Mouse (Mus musculus) liver, embryonic 11.5 days (tissue): Measurements from ENCODE around the gene Gnb3. TPM values are rescaled to one million over a fixed set of nuclear protein-coding genes. Genes with fewer than 3 reads are reported as not detected.
A peak's percentile ranks its signal among the peaks of the same experiment; 100 is the strongest.
"Not testable (repeated sequence)": the region's sequence is repeated elsewhere in the genome, so short reads cannot be mapped to it uniquely, and the experiment has no call there.

Source experiments
- ATAC-seq: fragments of 200-750 bp; cut with Nextera tagmentation; replicated peaks from 2 replicates; pipeline ENCODE4 v1.8.0; 2017; ENCODE audit warnings: moderate number of reproducible peaks, mild to moderate bottlenecking, moderate TSS enrichment, moderate library complexity; ENCODE audit not compliant: low FRiP score
- DNase-seq: peaks from one replicate; pipeline ENCODE4 v3.0.0-alpha.2; 2017; ENCODE audit warnings: low spot score
- H3K27ac ChIP-seq: fragments of 300-500 bp; sonication (generic); 2 replicates; pipeline ENCODE4 v1.5.1; 2014; ENCODE audit warnings: mild to moderate bottlenecking, low read depth, low read length, control low read depth
- H3K27me3 ChIP-seq: fragments of 300-500 bp; sonication (generic); replicated peaks from 2 replicates; pipeline ENCODE4 v1.6.1; 2014; ENCODE audit warnings: low read length, mixed read lengths; ENCODE audit not compliant: control insufficient read depth, insufficient read depth
- H3K36me3 ChIP-seq: fragments of 300-500 bp; sonication (generic); 2 replicates; pipeline ENCODE4 v1.6.1; 2014; ENCODE audit warnings: mild to moderate bottlenecking, low read length, moderate library complexity, mixed read lengths; ENCODE audit not compliant: control insufficient read depth, insufficient read depth
- H3K4me1 ChIP-seq: fragments of 300-500 bp; sonication (generic); replicated peaks from 2 replicates; pipeline ENCODE4 v1.6.1; 2014; ENCODE audit warnings: low read length, mixed read lengths; ENCODE audit not compliant: control insufficient read depth, insufficient read depth
- H3K4me2 ChIP-seq: fragments of 300-500 bp; sonication (generic); 2 replicates; pipeline ENCODE4 v1.6.1; 2014; ENCODE audit warnings: mild to moderate bottlenecking, control low read depth, moderate library complexity
- H3K4me3 ChIP-seq: fragments of 300-500 bp; sonication (generic); 2 replicates; pipeline ENCODE4 v1.5.1; 2014; ENCODE audit warnings: low read depth, low read length, control low read depth
- H3K9ac ChIP-seq: fragments of 300-500 bp; sonication (generic); 2 replicates; pipeline ENCODE4 v1.6.1; 2014; ENCODE audit warnings: low read depth, low read length, control low read depth
- H3K9me3 ChIP-seq: fragments of 300-500 bp; sonication (generic); 2 replicates; pipeline ENCODE4 v1.6.1; 2016; ENCODE audit warnings: low read length, inconsistent platforms, mixed read lengths; ENCODE audit not compliant: control insufficient read depth
- WGBS: fragments of 180-500 bp; shearing (Covaris S2); extraction: QIAGEN DNeasy Blood & Tissue Kit; methylation state at CpG from one replicate; pipeline ENCODE4 v1.1.7; 2014; 5-methylcytosine and 5-hydroxymethylcytosine counted together
- polyA plus RNA-seq: library from polyadenylated mRNA; unstranded; fragments of >200 nt; fragmentation: Nextera tagmentation; extraction: Ambion mirVana; gene quantifications from 2 replicates; pipeline ENCODE4 v1.2.1, GENCODE M21; 2014

The Gnb3 gene
- polyA plus RNA-seq, 1 experiment from 2014 or later: 0.29 TPM

- Histone ChIP-seq H3K4me2 (peak overlapping the region; percentile 79), H3K9me3 (no peaks in the 10 kb centered on the region), H3K9ac (peak overlapping the region; percentile 54), H3K27ac (peak overlapping the region; percentile 83), H3K4me3 (peak overlapping the region; percentile 47), H3K27me3 (no peaks in the 10 kb centered on the region), H3K4me1 (peaks cover 32% of the 10 kb centered on the region), H3K36me3 (peaks cover 8% of the 10 kb centered on the region)
- peak; percentile 90 for DNase-seq
- 2% methylated on average over 34 of the region's 34 CpGs for WGBS
- ATAC-seq: peak; percentile 64
Measured at GRCm38 (mm10) chr6:124805341-124806321, 34.4 kb downstream of the Gnb3 start.

GRCm38 (mm10) chr6:124804341-124804740 lies 35.7 kb downstream of the Gnb3 start:
- H3K36me3 ChIP-seq: no peaks in the 10 kb centered on the region
- H3K4me2 ChIP-seq: no peak overlapping the region
- no peak overlapping the region for H3K4me3 ChIP-seq
- 79% methylated on average over 3 of the region's 3 CpGs for WGBS
- no peaks in the 10 kb centered on the region for H3K9me3 ChIP-seq
- no peaks in the 10 kb centered on the region for H3K27me3 ChIP-seq
- no peak overlapping the region for H3K9ac ChIP-seq
- ATAC-seq: no peak
- no peak overlapping the region for H3K27ac ChIP-seq
- no peak for DNase-seq
- H3K4me1 ChIP-seq: peaks cover 20% of the 10 kb centered on the region

- H3K4me2 ChIP-seq, ATAC-seq, H3K36me3 ChIP-seq, H3K27me3 ChIP-seq, H3K4me3 ChIP-seq, H3K9ac ChIP-seq, H3K9me3 ChIP-seq, H3K27ac ChIP-seq, DNase-seq: not testable (repeated sequence)
- 88% methylated on average over 4 of the region's 4 CpGs for WGBS
- H3K4me1 ChIP-seq: peaks cover 20% of the 10 kb centered on the region
Measured at GRCm38 (mm10) chr6:124803691-124804090, 36.4 kb downstream of the Gnb3 start.

- 65% methylated on average over 3 of the region's 3 CpGs for WGBS
- Histone ChIP-seq H3K4me2 (no peak overlapping the region; the same call in 1 of the 2 replicates), H3K27me3 (no peaks in the 10 kb centered on the region), H3K4me3 (no peak overlapping the region), H3K4me1 (peaks cover 18% of the 10 kb centered on the region), H3K27ac (no peak overlapping the region), H3K9ac (no peak overlapping the region), H3K36me3 (no peaks in the 10 kb centered on the region), H3K9me3 (no peaks in the 10 kb centered on the region)
- no peak for DNase-seq
- ATAC-seq: no peak
Measured at GRCm38 (mm10) chr6:124803061-124803460, 37.0 kb downstream of the Gnb3 start.

GRCm38 (mm10) chr6:124802400-124802799 lies 37.7 kb downstream of the Gnb3 start:
- Histone ChIP-seq H3K9ac (peak overlapping the region; percentile 55), H3K4me1 (peaks cover 13% of the 10 kb centered on the region), H3K4me3 (peak overlapping the region; percentile 28), H3K27ac (peak overlapping the region; percentile 77), H3K4me2 (peak overlapping the region; percentile 65)
- not testable (repeated sequence) for DNase-seq, H3K36me3 ChIP-seq, H3K27me3 ChIP-seq, H3K9me3 ChIP-seq
- 13% methylated on average over 4 of the region's 9 CpGs for WGBS
- peak; percentile 47 for ATAC-seq

- no peak for ATAC-seq
- Histone ChIP-seq H3K27me3 (no peaks in the 10 kb centered on the region), H3K27ac (peak overlapping the region; percentile 34; the same call in 1 of the 2 replicates), H3K4me1 (0 out of 2 replicates have a peak, but pooled peaks cover 5% of the 10 kb centered on the region), H3K36me3 (no peaks in the 10 kb centered on the region), H3K9ac (no peak overlapping the region), H3K9me3 (no peaks in the 10 kb centered on the region), H3K4me3 (no peak overlapping the region), H3K4me2 (no peak overlapping the region)
- WGBS: 90% methylated on average over 2 of the region's 2 CpGs
- DNase-seq: no peak
Measured at GRCm38 (mm10) chr6:124796200-124796599, 43.9 kb downstream of the Gnb3 start.

- DNase-seq: no peak
- Histone ChIP-seq H3K4me2 (no peak overlapping the region), H3K4me3 (no peak overlapping the region), H3K36me3 (no peaks in the 10 kb centered on the region), H3K9me3 (no peaks in the 10 kb centered on the region), H3K27ac (peak overlapping the region; percentile 34; the same call in 1 of the 2 replicates), H3K9ac (no peak overlapping the region), H3K27me3 (no peaks in the 10 kb centered on the region), H3K4me1 (0 out of 2 replicates have a peak, but pooled peaks cover 5% of the 10 kb centered on the region)
- ATAC-seq: no peak
- WGBS: 81% methylated on average over 4 of the region's 4 CpGs
Measured at GRCm38 (mm10) chr6:124795781-124796180, 44.3 kb downstream of the Gnb3 start.

- Histone ChIP-seq H3K27ac (no peak overlapping the region), H3K4me1 (peaks cover 5% of the 10 kb centered on the region; the same call in 1 of the 2 replicates), H3K9me3 (no peaks in the 10 kb centered on the region), H3K9ac (no peak overlapping the region), H3K4me3 (no peak overlapping the region), H3K4me2 (no peak overlapping the region), H3K27me3 (no peaks in the 10 kb centered on the region), H3K36me3 (no peaks in the 10 kb centered on the region)
- DNase-seq (no peak), ATAC-seq (no peak)
- 86% methylated on average over 3 of the region's 3 CpGs for WGBS
Measured at GRCm38 (mm10) chr6:124791911-124792310, 48.2 kb downstream of the Gnb3 start.
